Mouse (Mus musculus): Measurements from ENCODE around the gene Ankrd54. TPM values are rescaled to one million over a fixed set of nuclear protein-coding genes. Genes with fewer than 3 reads are reported as not detected.

The Ankrd54 gene
- total RNA-seq, 1 experiment = 25.4 TPM

DNA sequence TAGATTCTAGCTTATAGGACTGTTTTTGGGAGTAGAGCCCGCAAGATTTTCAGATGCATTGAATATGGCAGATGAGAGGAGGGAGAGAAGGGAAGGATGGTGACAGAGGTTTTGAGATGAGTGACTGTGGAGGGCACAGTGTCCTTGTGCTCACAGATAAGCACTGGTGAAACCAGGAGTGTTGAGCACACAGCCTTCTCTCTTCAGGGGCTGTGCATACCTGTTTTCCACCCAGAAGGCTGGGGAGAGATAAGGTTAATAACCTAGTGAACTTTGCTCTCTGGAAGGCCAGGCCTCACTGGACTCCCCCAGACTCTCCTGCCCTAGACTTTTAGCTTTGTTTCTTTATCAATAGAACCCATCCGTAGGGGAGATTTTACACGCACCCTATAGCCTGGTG, 5.7 kb upstream of the Ankrd54 start:
- H3K4me3 ChIP-seq (ENCODE audit: insufficient read depth in 1 of 2, low read depth in 1 of 2, low read length in 2 of 2, poor library complexity in 1 of 2, severe bottlenecking in 1 of 2) = no peak overlapping the region
- in situ Hi-C loops (cut with MboI; ENCODE audit: low sequenced_read_pairs in 2 of 2, unreplicated experiment in 2 of 2) = no loop called here
- H3K36me3 ChIP-seq (ENCODE audit: control insufficient read depth, insufficient read depth, low read length, poor library complexity, severe bottlenecking) = no peaks in the 10 kb centered on the region
- no peak overlapping the region for H3K9ac ChIP-seq (ENCODE audit: insufficient read depth, low read depth, low read length, poor library complexity, severe bottlenecking)
- DNase-seq (ENCODE audit: low read depth, low spot score) = no peak
- no peaks in the 10 kb centered on the region for H3K9me3 ChIP-seq (ENCODE audit: control insufficient read depth, insufficient read depth, low read depth, low read length)
- no peak overlapping the region for H3K27ac ChIP-seq (ENCODE audit: insufficient read depth, low read depth, low read length, poor library complexity, severe bottlenecking)
- TF ChIP-seq ZNF384 (IDR thresholded peaks at IDR 0.05; ENCODE audit: low read depth, low read length) (no peak), HCFC1 (IDR thresholded peaks at IDR 0.05; ENCODE audit: borderline replicate concordance, insufficient read depth, low read length) (no peak), CHD2 (IDR thresholded peaks at IDR 0.05; ENCODE audit: low read depth, low read length) (no peak), ZC3H11A (IDR thresholded peaks at IDR 0.05; ENCODE audit: borderline replicate concordance, low read depth, low read length) (no peak), MAFK (IDR thresholded peaks at IDR 0.05; ENCODE audit: insufficient read depth, low read depth, low read length) (no peak)
- H3K4me1 ChIP-seq (ENCODE audit: control insufficient read depth in 2 of 2, insufficient read depth in 2 of 2, low read length in 2 of 2, poor library complexity in 1 of 2) = peaks cover under 1 to 22% of the 10 kb centered on the region in 2 experiments; a peak in 3 of 4 replicates

GRCm38 (mm10) chr15:79067631-79068030, 4.9 kb upstream of the Ankrd54 start:
- no peak overlapping the region for H3K9ac ChIP-seq (ENCODE audit: insufficient read depth, low read depth, low read length, poor library complexity, severe bottlenecking)
- no peaks in the 10 kb centered on the region for H3K36me3 ChIP-seq (ENCODE audit: control insufficient read depth, insufficient read depth, low read length, poor library complexity, severe bottlenecking)
- peaks cover 4 to 20% of the 10 kb centered on the region in 2 experiments; a peak in 3 of 4 replicates for H3K4me1 ChIP-seq (ENCODE audit: control insufficient read depth in 2 of 2, insufficient read depth in 2 of 2, low read length in 2 of 2, poor library complexity in 1 of 2)
- DNase-seq (ENCODE audit: low read depth, low spot score) = no peak
- H3K4me3 ChIP-seq (ENCODE audit: insufficient read depth in 1 of 2, low read depth in 1 of 2, low read length in 2 of 2, poor library complexity in 1 of 2, severe bottlenecking in 1 of 2) = no peak overlapping the region
- TF ChIP-seq MAFK (IDR thresholded peaks at IDR 0.05; ENCODE audit: insufficient read depth, low read depth, low read length) (no peak), HCFC1 (IDR thresholded peaks at IDR 0.05; ENCODE audit: borderline replicate concordance, insufficient read depth, low read length) (no peak), ZNF384 (IDR thresholded peaks at IDR 0.05; ENCODE audit: low read depth, low read length) (no peak), ZC3H11A (IDR thresholded peaks at IDR 0.05; ENCODE audit: borderline replicate concordance, low read depth, low read length) (no peak), CHD2 (IDR thresholded peaks at IDR 0.05; ENCODE audit: low read depth, low read length) (no peak)
- H3K27ac ChIP-seq (ENCODE audit: insufficient read depth, low read depth, low read length, poor library complexity, severe bottlenecking) = no peak overlapping the region
- in situ Hi-C loops (cut with MboI; ENCODE audit: low sequenced_read_pairs in 2 of 2, unreplicated experiment in 2 of 2) = no loop called here
- no peaks in the 10 kb centered on the region for H3K9me3 ChIP-seq (ENCODE audit: control insufficient read depth, insufficient read depth, low read depth, low read length)

- in situ Hi-C loops (cut with MboI; ENCODE audit: low sequenced_read_pairs in 2 of 2, unreplicated experiment in 2 of 2) = no loop called here
- Histone ChIP-seq H3K4me3 (ENCODE audit: insufficient read depth in 1 of 2, low read depth in 1 of 2, low read length in 2 of 2, poor library complexity in 1 of 2, severe bottlenecking in 1 of 2) (no peak overlapping the region), H3K9me3 (ENCODE audit: control insufficient read depth, insufficient read depth, low read depth, low read length) (no peaks in the 10 kb centered on the region), H3K27ac (ENCODE audit: insufficient read depth, low read depth, low read length, poor library complexity, severe bottlenecking) (no peak overlapping the region), H3K4me1 (ENCODE audit: control insufficient read depth in 2 of 2, insufficient read depth in 2 of 2, low read length in 2 of 2, poor library complexity in 1 of 2) (peaks cover 4 to 17% of the 10 kb centered on the region in 2 experiments; a peak in 3 of 4 replicates), H3K36me3 (ENCODE audit: control insufficient read depth, insufficient read depth, low read length, poor library complexity, severe bottlenecking) (no peaks in the 10 kb centered on the region), H3K9ac (ENCODE audit: insufficient read depth, low read depth, low read length, poor library complexity, severe bottlenecking) (no peak overlapping the region)
- TF ChIP-seq ZNF384 (IDR thresholded peaks at IDR 0.05; ENCODE audit: low read depth, low read length) = no peak
- no peak for TF ChIP-seq MAFK (IDR thresholded peaks at IDR 0.05; ENCODE audit: insufficient read depth, low read depth, low read length)
- TF ChIP-seq HCFC1 (IDR thresholded peaks at IDR 0.05; ENCODE audit: borderline replicate concordance, insufficient read depth, low read length) = no peak
- TF ChIP-seq CHD2 (IDR thresholded peaks at IDR 0.05; ENCODE audit: low read depth, low read length) = no peak
- no peak for TF ChIP-seq ZC3H11A (IDR thresholded peaks at IDR 0.05; ENCODE audit: borderline replicate concordance, low read depth, low read length)
- no peak for DNase-seq (ENCODE audit: low read depth, low spot score)
These were observed 3.6 kb upstream of the Ankrd54 start for GRCm38 (mm10) chr15:79066276-79066675.

GRCm38 (mm10) chr15:79065086-79065770, 2.5 kb upstream of the Ankrd54 start:
- Histone ChIP-seq H3K9me3 (ENCODE audit: control insufficient read depth, insufficient read depth, low read depth, low read length) (no peaks in the 10 kb centered on the region), H3K4me3 (ENCODE audit: insufficient read depth in 1 of 2, low read depth in 1 of 2, low read length in 2 of 2, poor library complexity in 1 of 2, severe bottlenecking in 1 of 2) (no peak overlapping the region), H3K4me1 (ENCODE audit: control insufficient read depth in 2 of 2, insufficient read depth in 2 of 2, low read length in 2 of 2, poor library complexity in 1 of 2) (peaks cover 4 to 17% of the 10 kb centered on the region in 2 experiments; a peak in 3 of 4 replicates), H3K36me3 (ENCODE audit: control insufficient read depth, insufficient read depth, low read length, poor library complexity, severe bottlenecking) (no peaks in the 10 kb centered on the region), H3K9ac (ENCODE audit: insufficient read depth, low read depth, low read length, poor library complexity, severe bottlenecking) (no peak overlapping the region), H3K27ac (ENCODE audit: insufficient read depth, low read depth, low read length, poor library complexity, severe bottlenecking) (no peak overlapping the region)
- no peak for DNase-seq (ENCODE audit: low read depth, low spot score)
- TF ChIP-seq ZNF384 (IDR thresholded peaks at IDR 0.05; ENCODE audit: low read depth, low read length) (no peak), HCFC1 (IDR thresholded peaks at IDR 0.05; ENCODE audit: borderline replicate concordance, insufficient read depth, low read length) (no peak), CHD2 (IDR thresholded peaks at IDR 0.05; ENCODE audit: low read depth, low read length) (no peak), ZC3H11A (IDR thresholded peaks at IDR 0.05; ENCODE audit: borderline replicate concordance, low read depth, low read length) (no peak), MAFK (IDR thresholded peaks at IDR 0.05; ENCODE audit: insufficient read depth, low read depth, low read length) (no peak)
- in situ Hi-C loops (cut with MboI; ENCODE audit: low sequenced_read_pairs in 2 of 2, unreplicated experiment in 2 of 2) = no loop called here
